Mouse (Mus musculus) limb, embryonic 14.5 days (tissue): ENCODE data around the gene Rfc5. TPM values are rescaled to one million over a fixed set of nuclear protein-coding genes. Genes with fewer than 3 reads are reported as not detected.

Experiments used
- ATAC-seq: fragments of 200-750 bp; cut with Nextera tagmentation; 2 replicates; pipeline ENCODE4 v1.8.0; 2017; ENCODE audit warnings: low read depth, moderate number of reproducible peaks, moderate TSS enrichment; ENCODE audit not compliant: low FRiP score
- DNase-seq: peaks from one replicate; pipeline ENCODE4 v3.0.0-alpha.2; 2015; ENCODE audit warnings: low spot score
- H3K27ac ChIP-seq: fragments of 300-500 bp; sonication (generic); replicated peaks from 2 replicates; pipeline ENCODE4 v1.5.1; 2014; ENCODE audit warnings: low read depth, mild to moderate bottlenecking, low read length, moderate library complexity, mixed read lengths
- H3K27me3 ChIP-seq: fragments of 300-500 bp; sonication (generic); 2 replicates; pipeline ENCODE4 v1.6.1; 2014; ENCODE audit warnings: low read length, mixed read lengths; ENCODE audit not compliant: control insufficient read depth, insufficient read depth
- H3K36me3 ChIP-seq: fragments of 300-500 bp; sonication (generic); 2 replicates; pipeline ENCODE4 v1.6.1; 2014; ENCODE audit warnings: mild to moderate bottlenecking, low read length, moderate library complexity, mixed read lengths; ENCODE audit not compliant: control insufficient read depth, insufficient read depth
- H3K4me1 ChIP-seq: fragments of 300-500 bp; sonication (generic); 2 replicates; pipeline ENCODE4 v1.6.1; 2014; ENCODE audit warnings: antibody characterized with exemption, low read length, mixed read lengths; ENCODE audit not compliant: control insufficient read depth, insufficient read depth
- H3K4me2 ChIP-seq: fragments of 300-500 bp; sonication (generic); replicated peaks from 2 replicates; pipeline ENCODE4 v1.6.1; 2014; ENCODE audit warnings: low read depth, mild to moderate bottlenecking, low read length, moderate library complexity; ENCODE audit not compliant: severe bottlenecking
- H3K4me3 ChIP-seq: fragments of 300-500 bp; sonication (generic); replicated peaks from 2 replicates; pipeline ENCODE4 v1.5.1; 2014; ENCODE audit warnings: low read length
- H3K9ac ChIP-seq: fragments of 300-500 bp; sonication (generic); 2 replicates; pipeline ENCODE4 v1.6.1; 2014; ENCODE audit warnings: mild to moderate bottlenecking, low read depth, low read length, moderate library complexity; ENCODE audit not compliant: severe bottlenecking
- H3K9me3 ChIP-seq: fragments of 300-500 bp; sonication (generic); 2 replicates; pipeline ENCODE4 v1.6.1; 2016; ENCODE audit warnings: low read length; ENCODE audit not compliant: control insufficient read depth
- POLR2A ChIP-seq: fragments of 200-500 bp; IDR thresholded peaks from 2 replicates; pipeline ENCODE4 v1.8.0; 2012; ENCODE audit warnings: inconsistent platforms, mild to moderate bottlenecking, moderate library complexity, borderline replicate concordance; ENCODE audit not compliant: insufficient read depth, insufficient read length; ENCODE audit errors: extremely low read depth
- WGBS: fragments of 180-500 bp; shearing (Covaris S2); extraction: QIAGEN DNeasy Blood & Tissue Kit; methylation state at CpG from one replicate; pipeline ENCODE4 v1.1.7; 2014; 5-methylcytosine and 5-hydroxymethylcytosine counted together
- polyA plus RNA-seq, 2 experiments: library from polyadenylated mRNA; depleted of rRNA in 1 of 2; stranded (reverse) in 1 of 2; unstranded in 1 of 2; fragments of >200 nt; fragmentation: Nextera tagmentation in 1 of 2; extraction: Ambion mirVana in 1 of 2; gene quantifications; 2 replicates each; pipeline versions ENCODE4 v1.2.1 to v1.2.3; 2012 to 2014

Rfc5 gene
- polyA plus RNA-seq, 2 experiments, result 54.7 to 74.7 TPM

DNA sequence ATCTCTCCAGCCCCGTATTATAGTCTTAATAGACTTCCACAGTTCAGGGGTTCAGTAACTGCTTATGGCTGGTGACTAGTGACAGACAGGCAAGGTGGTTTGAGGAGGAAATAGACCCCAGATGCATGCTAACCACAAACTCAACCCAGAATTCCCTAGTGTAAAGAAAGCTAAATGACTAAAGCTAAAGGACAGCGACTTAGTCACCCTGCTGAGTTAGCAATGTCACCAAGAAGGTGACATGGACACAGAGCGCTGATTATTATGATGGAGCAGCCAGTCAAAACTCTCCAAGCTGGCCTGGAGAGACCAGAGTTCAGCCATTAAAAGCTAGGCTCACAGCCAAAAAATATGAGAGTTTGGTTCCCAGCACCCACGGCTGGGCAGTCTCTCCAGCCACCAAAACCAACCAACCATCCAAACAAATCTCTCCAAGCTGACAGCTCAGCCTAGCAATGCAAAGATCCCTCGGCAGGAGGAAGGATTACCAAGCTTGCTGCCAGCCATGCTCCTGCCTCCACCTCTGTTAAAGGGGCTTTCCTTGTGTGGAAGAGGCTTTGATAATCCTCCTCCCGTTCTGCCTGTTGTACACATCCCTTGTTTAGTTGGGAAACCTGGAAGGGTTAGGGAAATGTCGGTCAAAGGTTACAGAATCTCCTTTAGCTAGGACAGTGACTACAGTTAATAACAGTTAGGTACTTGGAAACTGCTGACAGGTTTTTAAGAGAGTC is 29.2 kb downstream of the Rfc5 start:
- Histone ChIP-seq H3K9ac (no peak overlapping the region), H3K4me2 (no peak overlapping the region), H3K4me3 (no peak overlapping the region), H3K27ac (no peak overlapping the region), H3K4me1 (peaks cover 23% of the 10 kb centered on the region), H3K9me3 (no peaks in the 10 kb centered on the region), H3K36me3 (peaks cover 12% of the 10 kb centered on the region; the same call in 1 of the 2 replicates), H3K27me3 (no peaks in the 10 kb centered on the region)
- TF ChIP-seq POLR2A, result no peak
- 40% methylated on average over 7 of the region's 7 CpGs for WGBS
- ATAC-seq (no peak), DNase-seq (no peak)

DNA sequence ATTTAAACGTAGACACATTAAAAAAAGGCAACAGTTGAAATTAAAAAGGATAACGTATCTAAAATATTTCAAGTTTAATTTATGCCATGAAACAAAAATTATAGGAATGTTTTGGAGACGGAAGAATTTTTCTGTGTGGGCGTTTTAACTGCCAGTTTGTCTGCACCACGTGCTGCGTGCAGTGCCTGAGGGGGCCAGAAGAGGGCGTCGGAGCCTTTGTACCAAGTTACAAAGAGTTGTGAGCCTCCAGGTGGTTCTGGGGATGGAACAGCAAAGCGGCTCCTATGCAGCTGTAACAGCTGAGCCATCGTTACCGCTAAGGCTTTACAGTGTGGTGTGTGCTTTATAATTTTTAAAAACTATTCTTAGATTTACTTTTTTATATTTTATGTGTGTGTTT is 30.1 kb downstream of the Rfc5 start:
- Histone ChIP-seq H3K9ac (no peak overlapping the region), H3K9me3 (no peaks in the 10 kb centered on the region), H3K4me1 (peaks cover 23% of the 10 kb centered on the region), H3K27me3 (no peaks in the 10 kb centered on the region), H3K36me3 (peaks cover 3% of the 10 kb centered on the region; the same call in 1 of the 2 replicates), H3K27ac (no peak overlapping the region), H3K4me2 (peak overlapping the region; percentile 73), H3K4me3 (peak overlapping the region; percentile 95; the same call in 1 of the 2 replicates)
- no peak for TF ChIP-seq POLR2A
- ATAC-seq (no peak), DNase-seq (peak; percentile 48)
- WGBS, result 34% methylated on average over 11 of the region's 11 CpGs

- H3K9ac ChIP-seq, result peak overlapping the region; percentile 89
- H3K36me3 ChIP-seq, result no peaks in the 10 kb centered on the region
- WGBS, result 8% methylated on average over 6 of the region's 6 CpGs
- no peaks in the 10 kb centered on the region for H3K27me3 ChIP-seq
- H3K4me1 ChIP-seq, result peaks cover 23% of the 10 kb centered on the region
- no peak for TF ChIP-seq POLR2A
- H3K4me2 ChIP-seq, result peak overlapping the region; percentile 73
- DNase-seq, result no peak
- no peaks in the 10 kb centered on the region for H3K9me3 ChIP-seq
- no peak for ATAC-seq
- no peak overlapping the region for H3K27ac ChIP-seq
- peak overlapping the region; percentile 95 for H3K4me3 ChIP-seq
Measured at GRCm38 (mm10) chr5:117358248-117358630, 30.6 kb downstream of the Rfc5 start.

DNA sequence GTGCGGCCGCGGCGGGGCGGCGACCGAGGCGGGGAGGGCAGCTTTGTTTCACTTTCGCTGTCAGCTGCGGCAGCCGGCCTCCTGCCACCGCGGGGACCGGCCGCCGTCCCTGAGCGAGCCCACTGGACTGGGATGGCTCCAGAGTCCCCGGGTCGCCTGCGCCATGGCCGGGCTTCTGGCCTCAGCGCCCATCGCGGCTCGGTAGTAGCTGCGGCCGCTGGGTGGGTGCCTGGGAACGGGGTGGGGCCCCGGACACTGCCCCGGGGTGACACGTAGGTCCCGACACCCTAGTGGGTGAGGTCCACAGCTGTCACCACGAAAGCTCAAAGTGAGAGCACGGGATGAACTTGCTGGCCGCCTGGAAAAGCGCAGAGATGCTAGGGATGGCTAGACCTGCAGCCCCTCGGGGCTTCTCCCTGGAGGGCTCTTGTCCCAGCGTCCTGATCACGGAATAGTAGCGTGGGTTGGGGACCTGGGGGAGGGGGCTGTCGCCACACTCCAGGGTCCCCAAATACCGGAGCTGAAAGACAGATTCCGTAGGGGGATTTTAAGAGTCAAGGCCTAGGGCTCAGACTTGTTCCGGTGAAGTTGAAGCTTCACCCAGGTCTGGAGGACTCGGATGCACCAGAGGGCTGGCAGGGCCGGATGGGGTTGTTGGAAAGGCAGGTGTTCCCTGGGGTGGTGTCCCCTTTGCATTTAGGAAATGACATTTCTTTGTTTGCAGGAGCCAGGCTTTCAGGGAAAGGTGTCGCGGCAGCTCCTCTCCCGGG is 31.2 kb downstream of the Rfc5 start:
- no peak for TF ChIP-seq POLR2A
- ATAC-seq (peak; percentile 42), DNase-seq (no peak)
- peak overlapping the region; percentile 73 for H3K4me2 ChIP-seq
- peaks cover 23% of the 10 kb centered on the region for H3K4me1 ChIP-seq
- peak overlapping the region; percentile 89 for H3K9ac ChIP-seq
- 2% methylated on average over 26 of the region's 49 CpGs for WGBS
- no peaks in the 10 kb centered on the region for H3K36me3 ChIP-seq
- H3K27ac ChIP-seq, result peak overlapping the region; percentile 87
- H3K27me3 ChIP-seq, result no peaks in the 10 kb centered on the region
- peak overlapping the region; percentile 95 for H3K4me3 ChIP-seq
- H3K9me3 ChIP-seq, result no peaks in the 10 kb centered on the region

DNA sequence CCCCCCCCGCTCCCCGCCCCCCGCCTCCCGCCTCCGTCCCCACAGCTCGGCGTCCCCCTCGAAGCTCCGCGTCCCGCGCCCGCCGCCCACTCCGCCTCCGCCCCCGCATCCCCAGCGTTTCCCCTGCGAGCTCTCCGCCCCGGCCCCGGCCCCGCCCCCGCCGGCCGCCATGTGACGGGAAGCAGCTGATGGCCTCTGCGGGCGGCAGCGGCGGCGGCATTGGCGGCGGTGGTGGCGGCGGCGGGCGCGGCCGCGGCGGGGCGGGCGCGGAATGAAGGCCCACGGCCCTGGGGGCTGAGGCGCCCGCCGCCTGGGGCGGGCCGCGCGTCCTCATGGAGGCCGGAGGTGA is 31.7 kb downstream of the Rfc5 start, which contains the start of gene Wsb2:
Gene Wsb2 (plus strand): TSS at position 176 of the 349 bp plus-strand sequence.
- Histone ChIP-seq H3K4me1 (peaks cover 23% of the 10 kb centered on the region), H3K27me3 (no peaks in the 10 kb centered on the region), H3K27ac (peak within 1 kb of the TSS; percentile 87), H3K4me3 (peak within 1 kb of the TSS; percentile 95), H3K4me2 (peak within 1 kb of the TSS; percentile 73), H3K9ac (peak within 1 kb of the TSS; percentile 89), H3K9me3 (no peaks in the 10 kb centered on the region), H3K36me3 (no peaks in the 10 kb centered on the region)
- ATAC-seq (peak; percentile 85), DNase-seq (peak; percentile 54)
- WGBS, result 2% methylated on average over 18 of the region's 54 CpGs
- 0 out of 2 replicates have a peak, but pooled peaks have one; percentile 15 for TF ChIP-seq POLR2A
